Mouse (Mus musculus) adrenal gland, adult 8-10 months (tissue): ENCODE measurements at regions not wholly inside any gene's neighbourhood (a gene's known extent, or its start where the extent isn't known, plus 50 kb on each side); places are given as distances from the start of the nearest gene placed in this dataset.
"Not testable (repeated sequence)": the region's sequence is repeated elsewhere in the genome, so short reads cannot be mapped to it uniquely, and the experiment has no call there.

Experiments
- DNase-seq: peaks from one replicate; pipeline ENCODE4 v3.0.0; 2022

GRCm38 (mm10) chr6:140816359-140816758 lies 87.3 kb downstream of the Gm11077 start:
- DNase-seq, result no peak

GRCm38 (mm10) chr6:140816831-140817230 lies 87.7 kb downstream of the Gm11077 start:
- no peak for DNase-seq

- DNase-seq, result peak; percentile 1
These were observed 90.4 kb downstream of the Gm11077 start for GRCm38 (mm10) chr6:140819451-140819878.

GRCm38 (mm10) chr6:140826522-140826921 lies 97.4 kb downstream of the Gm11077 start:
- no peak for DNase-seq

- DNase-seq, result no peak
These were observed 98.6 kb downstream of the Gm11077 start for GRCm38 (mm10) chr6:140827651-140828050.

- no peak for DNase-seq
These were observed 114.4 kb downstream of the Gm11077 start for GRCm38 (mm10) chr6:140843292-140843991.

GRCm38 (mm10) chr6:140847165-140847564 lies 118.1 kb downstream of the Gm11077 start:
- no peak for DNase-seq

GRCm38 (mm10) chr6:140852420-140852819 lies 123.3 kb downstream of the Gm11077 start:
- DNase-seq, result no peak

GRCm38 (mm10) chr6:140853508-140853907 lies 124.4 kb downstream of the Gm11077 start:
- peak; percentile 9 for DNase-seq

- no peak for DNase-seq
These were observed 125.6 kb downstream of the Gm11077 start for GRCm38 (mm10) chr6:140854691-140855090.

GRCm38 (mm10) chr6:140856468-140857117 lies 127.5 kb downstream of the Gm11077 start:
- DNase-seq, result no peak

GRCm38 (mm10) chr6:140857118-140857746 lies 128.1 kb downstream of the Gm11077 start:
- DNase-seq, result no peak

GRCm38 (mm10) chr6:140869523-140869922 lies 140.4 kb downstream of the Gm11077 start:
- not testable (repeated sequence) for DNase-seq

- DNase-seq, result no peak
These were observed 145.7 kb downstream of the Gm11077 start for GRCm38 (mm10) chr6:140874831-140875230.

GRCm38 (mm10) chr6:140883651-140884050 lies 154.6 kb downstream of the Gm11077 start:
- no peak for DNase-seq

- no peak for DNase-seq
These were observed 159.5 kb downstream of the Gm11077 start for GRCm38 (mm10) chr6:140888610-140889009.

- no peak for DNase-seq
These were observed 161.0 kb downstream of the Gm11077 start for GRCm38 (mm10) chr6:140890060-140890459.

GRCm38 (mm10) chr6:140890591-140890990 lies 161.5 kb downstream of the Gm11077 start:
- DNase-seq, result no peak

GRCm38 (mm10) chr6:140894467-140894866 lies 165.4 kb downstream of the Gm11077 start:
- DNase-seq, result peak; percentile 3

- no peak for DNase-seq
These were observed 166.4 kb downstream of the Gm11077 start for GRCm38 (mm10) chr6:140895441-140895840.

GRCm38 (mm10) chr6:140897111-140897510 lies 168.0 kb downstream of the Gm11077 start:
- no peak for DNase-seq

- DNase-seq, result peak; percentile 3
These were observed 195.4 kb downstream of the Gm11077 start for GRCm38 (mm10) chr6:140924319-140924981.

- DNase-seq, result no peak
These were observed 198.5 kb downstream of the Gm11077 start for GRCm38 (mm10) chr6:140927616-140928015.
